Mouse (Mus musculus): ENCODE data around the gene Bag3. TPM values are rescaled to one million over a fixed set of nuclear protein-coding genes. Genes with fewer than 3 reads are reported as not detected.

The Bag3 gene
- total RNA-seq, 2 experiments from 2014 or later: 316 to 330 TPM

GRCm38 (mm10) chr7:128596274-128596673 is 72.9 kb downstream of the Bag3 start:
- DNase-seq (ENCODE audit: low spot score in 2 of 2): no peak

Small RNAs within 50 kb of the gene (microRNA-seq; reads per million reads assigned to microRNA genes)
- 0 reads per million in 2 experiments for gene Gm24365 (ENCODE audit: borderline number of aligned reads in 2 of 2)

Other genes starting within 250 kb of the Bag3 start
- gene BC017158, start 225.4 kb upstream of the Bag3 start, total RNA-seq (2021): 10 to 100 TPM; 26.6 to 31.4 TPM
- gene Rgs10, start 104.9 kb upstream of the Bag3 start, total RNA-seq (2021): 10 to 100 TPM; 13.8 to 19.8 TPM
- gene Tial1, start 61.9 kb upstream of the Bag3 start, total RNA-seq (2021): 10 to 100 TPM; 67.1 to 99.5 TPM
- 10 to 100 TPM; 14.9 to 19.0 TPM for gene Inpp5f, start 87.7 kb downstream of the Bag3 start, total RNA-seq (2021)
- 10 to 100 TPM; 29.4 to 34.5 TPM for gene Mcmbp, start 216.9 kb downstream of the Bag3 start, total RNA-seq (2021)
- gene Sec23ip, start 221.3 kb downstream of the Bag3 start, total RNA-seq (2021): 10 to 100 TPM; 41.7 to 46.2 TPM

All from adrenal gland, adult 18-20 months (tissue).